Mouse (Mus musculus): Measurements from ENCODE around the gene Klhl22. TPM values are rescaled to one million over a fixed set of nuclear protein-coding genes. Genes with fewer than 3 reads are reported as not detected.

The Klhl22 gene
- 93.2 and 93.4 TPM in 2 replicates for polyA plus RNA-seq (2015; fragmentation: Nextera tagmentation; extraction: Ambion mirVana)

DNA sequence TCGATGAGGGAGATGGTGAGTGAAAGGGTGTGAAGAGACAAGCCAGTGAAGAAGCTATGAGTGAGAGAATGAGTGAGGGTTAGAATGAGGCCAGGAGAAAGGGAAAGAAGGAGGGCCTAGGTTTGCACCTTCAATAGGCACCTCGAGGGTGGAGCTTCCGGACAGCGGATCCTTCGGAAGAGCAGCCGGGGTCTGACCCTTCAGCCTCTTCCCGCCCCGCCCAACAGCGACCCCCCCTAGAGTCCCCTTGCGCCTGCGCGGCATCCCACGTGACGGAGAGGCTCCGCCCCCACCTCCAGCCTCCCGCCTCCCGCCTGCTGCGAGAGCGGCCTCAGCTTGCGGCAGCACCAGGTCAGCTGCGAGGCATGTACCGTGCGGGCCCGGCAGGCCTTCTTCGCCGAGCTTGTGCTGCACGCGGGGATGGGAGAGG, at the start of gene Klhl22:
TSS of gene Klhl22 (plus strand) at position 275 of the 430 bp plus-strand sequence.
- Histone ChIP-seq H3K36me3 (replicated peaks) (no peaks in the 10 kb centered on the region; the same call in 1 of the 2 replicates), H3K4me1 (peaks cover 34% of the 10 kb centered on the region), H3K4me2 (peak within 1 kb of the TSS; percentile 64), H3K4me3 (peak within 1 kb of the TSS; percentile 79), H3K9ac (peak within 1 kb of the TSS; percentile 93), H3K9me3 (no peaks in the 10 kb centered on the region), H3K27ac (peak within 1 kb of the TSS; percentile 77), H3K27me3 (replicated peaks) (no peaks in the 10 kb centered on the region)
- WGBS = under 1% methylated on average over 28 of the region's 28 CpGs
- peak; percentile 94 for ATAC-seq (replicated peaks)

DNA sequence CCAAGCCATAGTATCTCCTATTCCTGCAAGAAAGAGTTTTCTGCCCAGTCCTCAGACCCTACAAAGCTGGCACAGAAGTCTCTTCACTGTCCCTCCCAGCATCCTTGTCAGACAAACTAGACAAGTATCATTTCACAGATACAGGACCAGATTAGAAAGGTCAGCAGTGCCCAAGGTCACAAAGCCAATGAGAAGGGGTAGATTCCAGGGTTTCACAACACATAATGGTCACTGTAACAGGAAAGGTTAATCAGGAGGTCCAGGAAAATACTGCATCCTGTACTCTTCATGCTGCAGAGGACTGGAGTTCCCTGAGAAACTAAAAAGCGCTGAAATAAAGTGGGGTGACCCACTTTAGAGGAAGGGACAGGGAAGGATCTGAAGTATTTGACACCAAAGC, 41.6 kb upstream of the Klhl22 start:
- Histone ChIP-seq H3K27ac (no peak overlapping the region), H3K9me3 (no peaks in the 10 kb centered on the region), H3K4me1 (peaks cover 16% of the 10 kb centered on the region), H3K4me3 (no peak overlapping the region), H3K4me2 (no peak overlapping the region), H3K9ac (no peak overlapping the region), H3K27me3 (replicated peaks) (no peaks in the 10 kb centered on the region), H3K36me3 (replicated peaks) (no peaks in the 10 kb centered on the region)
- WGBS = 90% methylated on average over 1 of the region's 1 CpGs
- ATAC-seq (replicated peaks) = no peak

DNA sequence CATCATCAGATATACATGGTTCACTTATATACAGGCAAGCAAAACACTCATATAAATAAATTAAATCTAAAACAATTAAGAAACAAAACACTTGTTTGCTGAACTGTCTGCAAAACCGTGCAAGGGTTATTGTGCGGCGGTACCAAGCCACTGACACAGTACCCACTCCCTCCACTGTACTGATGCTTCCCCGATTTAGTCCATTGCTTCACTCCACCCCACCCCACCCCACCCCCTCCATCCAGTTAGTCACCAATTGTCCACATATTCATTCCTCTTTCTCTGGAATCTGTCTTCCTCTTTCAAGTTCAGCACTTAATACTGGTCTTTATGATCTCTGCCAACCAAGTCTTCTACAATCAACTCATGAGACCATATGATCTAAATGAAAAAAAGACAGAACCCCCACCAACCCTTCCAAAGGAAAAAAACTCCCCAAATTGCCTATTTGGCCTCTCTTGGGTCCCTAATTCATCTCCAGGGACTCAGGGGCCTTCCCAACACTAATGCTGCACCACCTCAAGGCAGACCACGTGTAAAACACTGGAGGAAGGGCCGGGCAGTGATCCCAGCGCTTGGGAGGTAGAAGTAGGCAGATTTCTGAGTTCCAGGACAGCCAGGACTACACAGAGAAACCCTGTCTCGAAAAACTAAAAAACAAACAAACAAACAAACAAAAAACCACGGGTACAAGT, 38.2 kb upstream of the Klhl22 start:
- H3K27me3 ChIP-seq (replicated peaks) = no peaks in the 10 kb centered on the region
- 73% methylated on average over 9 of the region's 9 CpGs for WGBS
- H3K36me3 ChIP-seq (replicated peaks) = no peaks in the 10 kb centered on the region
- H3K4me1 ChIP-seq = peaks cover 16% of the 10 kb centered on the region
- peak overlapping the region; percentile 60 for H3K4me3 ChIP-seq
- H3K4me2 ChIP-seq = peak overlapping the region; percentile 83
- no peaks in the 10 kb centered on the region for H3K9me3 ChIP-seq
- H3K9ac ChIP-seq = peak overlapping the region; percentile 76; the same call in 1 of the 2 replicates
- H3K27ac ChIP-seq = no peak overlapping the region
- no peak for ATAC-seq (replicated peaks)

- WGBS = 7% methylated on average over 10 of the region's 10 CpGs
- Histone ChIP-seq H3K4me2 (peak overlapping the region; percentile 83), H3K27me3 (replicated peaks) (no peaks in the 10 kb centered on the region), H3K27ac (peak overlapping the region; percentile 73), H3K4me3 (peak overlapping the region; percentile 60), H3K9ac (peak overlapping the region; percentile 76), H3K4me1 (peaks cover 16% of the 10 kb centered on the region), H3K9me3 (no peaks in the 10 kb centered on the region), H3K36me3 (replicated peaks) (no peaks in the 10 kb centered on the region)
- peak; percentile 25 for ATAC-seq (replicated peaks)
Measured at GRCm38 (mm10) chr16:17721822-17722460, 37.5 kb upstream of the Klhl22 start.

DNA sequence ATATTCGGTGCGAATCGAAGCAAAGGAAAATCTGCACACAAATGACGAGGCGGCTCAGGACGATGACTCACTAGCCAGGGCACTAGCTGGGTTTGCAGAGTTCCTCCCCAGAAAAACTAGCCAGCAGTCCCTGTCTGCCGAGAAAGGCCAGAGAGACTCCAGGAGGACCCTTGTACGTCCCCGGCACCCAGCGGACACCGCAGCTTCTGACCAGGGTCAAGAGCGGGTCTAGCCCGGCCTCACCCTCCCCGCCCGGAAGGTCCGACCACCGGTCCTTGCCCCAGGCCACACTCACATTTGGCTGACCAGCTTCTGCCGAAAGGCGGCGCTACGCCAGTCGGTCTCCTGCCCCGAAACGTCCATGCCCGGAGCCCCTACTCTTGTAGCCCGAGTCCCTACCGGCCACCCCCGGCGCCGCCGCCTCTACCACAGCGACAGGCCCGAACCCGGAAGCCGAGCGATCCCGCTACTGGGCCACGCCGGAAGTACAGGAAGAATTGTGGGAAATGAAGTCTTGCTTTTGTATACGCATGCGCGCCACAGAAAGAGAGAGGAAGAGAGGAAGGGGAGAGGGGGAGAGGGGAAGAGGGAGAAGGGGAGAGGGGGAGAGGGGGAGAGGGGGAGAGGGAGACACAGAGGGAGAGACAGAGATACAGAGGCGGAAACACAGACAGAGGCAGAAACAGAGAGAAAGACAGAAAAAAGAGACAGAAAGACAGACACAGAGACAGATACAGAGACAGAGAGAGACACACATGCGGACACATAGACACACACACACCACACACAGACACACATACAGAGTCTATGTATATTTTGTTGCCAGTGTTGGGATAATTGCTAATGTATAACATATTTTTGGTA, 36.7 kb upstream of the Klhl22 start:
- WGBS = 1% methylated on average over 41 of the region's 44 CpGs
- Histone ChIP-seq H3K27ac (peak overlapping the region; percentile 73), H3K4me3 (peak overlapping the region; percentile 60), H3K9me3 (no peaks in the 10 kb centered on the region), H3K4me1 (peaks cover 16% of the 10 kb centered on the region), H3K4me2 (peak overlapping the region; percentile 83), H3K9ac (peak overlapping the region; percentile 76), H3K36me3 (replicated peaks) (no peaks in the 10 kb centered on the region), H3K27me3 (replicated peaks) (no peaks in the 10 kb centered on the region)
- peak; percentile 93 for ATAC-seq (replicated peaks)

- no peaks in the 10 kb centered on the region for H3K36me3 ChIP-seq (replicated peaks)
- no peak overlapping the region for H3K4me3 ChIP-seq
- H3K27ac ChIP-seq = no peak overlapping the region; the same call in 1 of the 2 replicates
- 98% methylated on average over 1 of the region's 1 CpGs for WGBS
- ATAC-seq (replicated peaks) = no peak
- no peak overlapping the region for H3K9ac ChIP-seq
- peaks cover 16% of the 10 kb centered on the region for H3K4me1 ChIP-seq
- peak overlapping the region; percentile 83 for H3K4me2 ChIP-seq
- no peaks in the 10 kb centered on the region for H3K9me3 ChIP-seq
- H3K27me3 ChIP-seq (replicated peaks) = no peaks in the 10 kb centered on the region
Measured at GRCm38 (mm10) chr16:17723325-17723626, 36.1 kb upstream of the Klhl22 start.

DNA sequence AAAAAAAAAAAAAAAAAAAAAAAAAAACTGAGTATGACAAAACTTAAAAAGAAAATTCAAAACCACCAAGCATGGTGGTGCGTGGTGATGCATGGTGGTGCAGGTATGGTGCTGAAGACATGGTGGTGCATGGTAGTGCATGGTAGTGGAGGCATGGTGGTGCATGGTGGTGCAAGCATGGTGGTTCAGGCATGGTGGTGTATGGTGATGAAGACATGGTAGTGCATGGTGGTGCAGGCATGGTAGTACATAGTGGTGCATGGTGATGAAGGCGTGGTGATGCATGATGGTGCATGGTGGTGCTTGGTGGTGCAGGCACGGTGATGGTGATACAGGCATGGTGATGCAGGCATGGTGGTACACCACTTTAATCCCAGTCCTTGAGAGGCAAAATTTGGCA, 35.0 kb upstream of the Klhl22 start:
- H3K4me3 ChIP-seq = no peak overlapping the region
- H3K4me2 ChIP-seq = no peak overlapping the region
- H3K9ac ChIP-seq = no peak overlapping the region
- no peak overlapping the region for H3K27ac ChIP-seq
- no peaks in the 10 kb centered on the region for H3K36me3 ChIP-seq (replicated peaks)
- no peaks in the 10 kb centered on the region for H3K9me3 ChIP-seq
- 0 out of 2 replicates have a peak, but pooled peaks have one; percentile 22 for ATAC-seq (replicated peaks)
- H3K27me3 ChIP-seq (replicated peaks) = no peaks in the 10 kb centered on the region
- peaks cover 16% of the 10 kb centered on the region for H3K4me1 ChIP-seq
- 91% methylated on average over 3 of the region's 3 CpGs for WGBS

DNA sequence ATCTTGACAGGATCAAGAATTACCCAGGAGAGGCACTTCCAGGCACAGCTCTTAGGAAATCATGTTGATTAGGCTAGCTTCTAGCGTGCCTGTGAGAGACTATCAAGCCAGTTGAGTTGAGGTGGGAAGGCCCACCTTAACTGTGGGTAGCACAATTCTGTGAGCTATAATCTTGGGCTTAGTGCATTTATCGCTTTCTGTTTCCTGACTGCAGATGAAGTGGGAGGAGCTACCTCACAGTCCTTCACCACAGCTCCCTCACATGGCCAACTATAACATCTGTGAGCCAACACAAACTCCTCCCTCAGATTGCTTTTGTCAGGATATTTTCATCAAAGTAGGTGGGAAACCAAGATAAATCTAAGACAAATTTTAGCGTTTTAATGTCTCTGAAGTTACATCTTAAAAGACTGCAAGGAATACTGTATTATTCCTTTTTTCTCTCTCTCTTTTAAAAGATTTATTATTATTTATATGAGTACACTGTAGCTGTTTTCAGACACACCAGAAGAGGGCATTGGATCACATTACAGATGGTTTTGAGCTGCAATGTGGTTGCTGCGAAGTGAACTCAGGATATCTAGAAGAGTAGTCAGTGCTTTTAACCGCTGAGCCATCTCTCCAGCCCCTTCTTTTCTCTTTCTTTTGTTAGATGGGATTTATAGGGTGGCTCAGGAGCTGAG, 32.1 kb upstream of the Klhl22 start:
- Histone ChIP-seq H3K27ac (no peak overlapping the region), H3K27me3 (replicated peaks) (no peaks in the 10 kb centered on the region)
- no peak for ATAC-seq (replicated peaks)

GRCm38 (mm10) chr16:17729974-17730373, 29.4 kb upstream of the Klhl22 start:
- no peaks in the 10 kb centered on the region for H3K27me3 ChIP-seq (replicated peaks)
- no peak overlapping the region for H3K4me2 ChIP-seq
- H3K9ac ChIP-seq = no peak overlapping the region
- H3K36me3 ChIP-seq (replicated peaks) = no peaks in the 10 kb centered on the region
- no peak for ATAC-seq (replicated peaks)
- H3K4me1 ChIP-seq = no peaks in the 10 kb centered on the region
- H3K9me3 ChIP-seq = no peaks in the 10 kb centered on the region
- no peak overlapping the region for H3K4me3 ChIP-seq
- no peak overlapping the region for H3K27ac ChIP-seq

More for the DNA sequence above, 32.1 kb upstream of the Klhl22 start:
- H3K36me3 ChIP-seq (replicated peaks) = no peaks in the 10 kb centered on the region
- H3K4me2 ChIP-seq = 0 out of 2 replicates have a peak overlapping the region, but pooled peaks have one; percentile 6
- H3K4me3 ChIP-seq = no peak overlapping the region
- no peaks in the 10 kb centered on the region for H3K9me3 ChIP-seq
- no peaks in the 10 kb centered on the region for H3K4me1 ChIP-seq
- H3K9ac ChIP-seq = no peak overlapping the region
- WGBS = 14% methylated on average over 5 of the region's 5 CpGs

- H3K4me2 ChIP-seq = no peak overlapping the region
- no peaks in the 10 kb centered on the region for H3K9me3 ChIP-seq
- WGBS = 48% methylated on average over 3 of the region's 3 CpGs
- H3K27ac ChIP-seq = no peak overlapping the region
- H3K36me3 ChIP-seq (replicated peaks) = no peaks in the 10 kb centered on the region
- no peak overlapping the region for H3K4me3 ChIP-seq
- no peak overlapping the region for H3K9ac ChIP-seq
- H3K27me3 ChIP-seq (replicated peaks) = no peaks in the 10 kb centered on the region
- ATAC-seq (replicated peaks) = no peak
- H3K4me1 ChIP-seq = no peaks in the 10 kb centered on the region
Measured at GRCm38 (mm10) chr16:17732021-17732420, 27.4 kb upstream of the Klhl22 start.

- Histone ChIP-seq H3K9me3 (no peaks in the 10 kb centered on the region), H3K4me1 (no peaks in the 10 kb centered on the region), H3K27ac (no peak overlapping the region), H3K36me3 (replicated peaks) (no peaks in the 10 kb centered on the region), H3K9ac (no peak overlapping the region), H3K4me2 (no peak overlapping the region), H3K27me3 (replicated peaks) (no peaks in the 10 kb centered on the region), H3K4me3 (no peak overlapping the region)
- no peak for ATAC-seq (replicated peaks)
- 76% methylated on average over 6 of the region's 6 CpGs for WGBS
Measured at GRCm38 (mm10) chr16:17732431-17732830, 27.0 kb upstream of the Klhl22 start.

Measured in midbrain, embryonic 15.5 days (tissue).